In genomic region chr11:102956962-102957614, GRCm38 (mm10) we compare ENCODE assay signal across 8 mouse cellular contexts. TPM values are rescaled to one million over a fixed set of nuclear protein-coding genes. Genes with fewer than 3 reads are reported as not detected.
DNase-seq lines count a peak whose midpoint lies in the region; ATAC-seq and TF ChIP-seq lines count a peak whose summit lies in the region.

No protein-coding gene starts in this region.

- H3K9ac ChIP-seq in hindbrain, embryonic 11.5 days (ENCODE audit: low read depth, low read length), result no peak overlapping the region
- no peak overlapping the region for H3K9ac ChIP-seq in midbrain, embryonic 12.5 days (replicated peaks)

- H3K27ac ChIP-seq in heart, embryonic 10.5 days, result no peak overlapping the region
- peak overlapping the region; percentile 81 for H3K27ac ChIP-seq in hindbrain, embryonic 11.5 days (ENCODE audit: low read depth, low read length)
- H3K27ac ChIP-seq in midbrain, embryonic 12.5 days (replicated peaks), result peak overlapping the region; percentile 78

- TF ChIP-seq POLR2A in brain, embryonic 14.5 days (IDR thresholded peaks at IDR 0.05; ENCODE audit: borderline replicate concordance, extremely low read depth, insufficient read depth, insufficient read length, poor library complexity, severe bottlenecking), result no peak

- H3K36me3 ChIP-seq in heart, embryonic 10.5 days, result no peaks in the 10 kb centered on the region
- no peaks in the 10 kb centered on the region for H3K36me3 ChIP-seq in hindbrain, embryonic 11.5 days (ENCODE audit: control insufficient read depth, insufficient read depth, low read length)
- no peaks in the 10 kb centered on the region for H3K36me3 ChIP-seq in midbrain, embryonic 12.5 days

- H3K9me3 ChIP-seq in heart, embryonic 10.5 days, result no peaks in the 10 kb centered on the region
- H3K9me3 ChIP-seq in hindbrain, embryonic 11.5 days (ENCODE audit: control insufficient read depth, low read length), result no peaks in the 10 kb centered on the region
- H3K9me3 ChIP-seq in midbrain, embryonic 12.5 days, result no peaks in the 10 kb centered on the region

- no peak overlapping the region for H3K4me3 ChIP-seq in heart, embryonic 10.5 days
- H3K4me3 ChIP-seq in hindbrain, embryonic 11.5 days (ENCODE audit: low read depth, low read length), result no peak overlapping the region
- no peak overlapping the region for H3K4me3 ChIP-seq in midbrain, embryonic 12.5 days

- H3K27me3 ChIP-seq in heart, embryonic 10.5 days (ENCODE audit: insufficient read depth, poor library complexity, severe bottlenecking), result peaks cover 44% of the 10 kb centered on the region
- H3K27me3 ChIP-seq in hindbrain, embryonic 11.5 days (ENCODE audit: control insufficient read depth, insufficient read depth, low read length), result no peaks in the 10 kb centered on the region
- H3K27me3 ChIP-seq in midbrain, embryonic 12.5 days, result peaks cover 14% of the 10 kb centered on the region

- no peak for TF ChIP-seq CTCF in brain, embryonic 14.5 days (IDR thresholded peaks at IDR 0.05; ENCODE audit: borderline replicate concordance, extremely low read depth, insufficient read depth, insufficient read length)

- H3K4me1 ChIP-seq in heart, embryonic 10.5 days, result peaks cover 24% of the 10 kb centered on the region
- peaks cover 11% of the 10 kb centered on the region for H3K4me1 ChIP-seq in hindbrain, embryonic 11.5 days (replicated peaks; ENCODE audit: control insufficient read depth, insufficient read depth, low read length)
- H3K4me1 ChIP-seq in midbrain, embryonic 12.5 days, result peaks cover 37% of the 10 kb centered on the region

- peak; percentile 38 to 47 for DNase-seq in heart, adult 18-20 months
- DNase-seq in heart, embryonic 10.5 days (ENCODE audit: low spot score), result no peak
- DNase-seq in brain, embryonic 14.5 days (ENCODE audit: low read depth), result peak; percentile 74
- peak; percentile 50 for DNase-seq in hindbrain, embryonic 11.5 days (ENCODE audit: low spot score)
- DNase-seq in layer of hippocampus, postnatal 10 days (ENCODE audit: low spot score in 2 of 2), result no peak
- no peak for DNase-seq in kidney, adult 8-10 months

- peak; percentile 53 for ATAC-seq in hindbrain, embryonic 11.5 days (ENCODE audit: low FRiP score)
- peak; percentile 25; the same call in 1 of the 2 replicates for ATAC-seq in midbrain, embryonic 12.5 days (ENCODE audit: low FRiP score, low read depth)
- no peak for ATAC-seq in activated CD4-positive, CD25-positive, alpha-beta regulatory T cell, adult 4 months

- H3K4me2 ChIP-seq in hindbrain, embryonic 11.5 days (replicated peaks; ENCODE audit: low read depth, low read length), result no peak overlapping the region
- no peak overlapping the region for H3K4me2 ChIP-seq in midbrain, embryonic 12.5 days (replicated peaks)

- WGBS in heart, embryonic 10.5 days, result 51% methylated on average over 16 of the region's 16 CpGs
- 52% methylated on average over 16 of the region's 16 CpGs for WGBS in hindbrain, embryonic 11.5 days
- 48% methylated on average over 16 of the region's 16 CpGs for WGBS in midbrain, embryonic 12.5 days

RNA-seq across cellular contexts. Expression of gene C1ql1, which starts 10.6 kb away (rescaled TPM):
- not detected for total RNA-seq in heart, adult 18-20 months (2021)
- 0.34 and 0.98 TPM in 2 replicates for polyA plus RNA-seq in heart, embryonic 10.5 days (2016; fragmentation: Nextera tagmentation; extraction: Ambion mirVana)
- 12.2 and 19.0 TPM in 2 replicates for polyA plus RNA-seq in brain, embryonic 14.5 days (2012; rRNA removed)
- 10.5 and 11.0 TPM in 2 replicates for polyA plus RNA-seq in hindbrain, embryonic 11.5 days (2014; fragmentation: Nextera tagmentation; extraction: Ambion mirVana)
- 12.7 and 15.3 TPM in 2 replicates for polyA plus RNA-seq in midbrain, embryonic 12.5 days (2016; fragmentation: Nextera tagmentation; extraction: Ambion mirVana)
- polyA plus RNA-seq in activated CD4-positive, CD25-positive, alpha-beta regulatory T cell, adult 4 months (2017; shearing (Covaris generic)), result not detected
- 10 to 100 TPM; 32.3 to 37.5 TPM for total RNA-seq in layer of hippocampus, postnatal 10 days (2021)

RNA-seq across cellular contexts. Expression of gene Kif18b, which starts 32.2 kb away (rescaled TPM):
- total RNA-seq in heart, adult 18-20 months (2021), result under 1 TPM in 1 of 2 experiments, not detected in 1; 0.25 TPM
- polyA plus RNA-seq in heart, embryonic 10.5 days (2016; fragmentation: Nextera tagmentation; extraction: Ambion mirVana), result 7.7 and 12.1 TPM in 2 replicates
- polyA plus RNA-seq in brain, embryonic 14.5 days (2012; rRNA removed), result 9.3 and 15.9 TPM in 2 replicates
- 7.3 and 8.5 TPM in 2 replicates for polyA plus RNA-seq in hindbrain, embryonic 11.5 days (2014; fragmentation: Nextera tagmentation; extraction: Ambion mirVana)
- polyA plus RNA-seq in midbrain, embryonic 12.5 days (2016; fragmentation: Nextera tagmentation; extraction: Ambion mirVana), result 9.1 and 9.7 TPM in 2 replicates
- 1 to 10 TPM; 1.6 to 1.9 TPM for polyA plus RNA-seq in activated CD4-positive, CD25-positive, alpha-beta regulatory T cell, adult 4 months (2017; shearing (Covaris generic))
- 1 to 10 TPM; 2.6 TPM for total RNA-seq in layer of hippocampus, postnatal 10 days (2021)

RNA-seq across cellular contexts. Expression of gene Gfap, which starts 56.4 kb away (rescaled TPM):
- under 1 TPM; 0.10 to 0.15 TPM for total RNA-seq in heart, adult 18-20 months (2021)
- 0.05 and 0.09 TPM in 2 replicates for polyA plus RNA-seq in heart, embryonic 10.5 days (2016; fragmentation: Nextera tagmentation; extraction: Ambion mirVana)
- polyA plus RNA-seq in brain, embryonic 14.5 days (2012; rRNA removed), result 0.26 and 0.29 TPM in 2 replicates
- polyA plus RNA-seq in hindbrain, embryonic 11.5 days (2014; fragmentation: Nextera tagmentation; extraction: Ambion mirVana), result 0.12 and 0.20 TPM in 2 replicates
- polyA plus RNA-seq in midbrain, embryonic 12.5 days (2016; fragmentation: Nextera tagmentation; extraction: Ambion mirVana), result not detected in 2 replicates
- not detected for polyA plus RNA-seq in activated CD4-positive, CD25-positive, alpha-beta regulatory T cell, adult 4 months (2017; shearing (Covaris generic))
- total RNA-seq in layer of hippocampus, postnatal 10 days (2021), result 100 to 1,000 TPM; 273 to 295 TPM

Comparison
In these comparisons a context has a peak if more than half of its experiments do, and no peak if none do; other contexts are left out.
1. DNase-seq: peak in heart, adult 18-20 months (2 of 2), brain, embryonic 14.5 days (single experiment) and hindbrain, embryonic 11.5 days (single experiment); none in heart, embryonic 10.5 days (single experiment), layer of hippocampus, postnatal 10 days (0 of 2) and kidney, adult 8-10 months (0 of 2).